Comparison of ENCODE assay signal across 26 mouse cellular contexts in genomic region chr2:123267036-123267435, GRCm38 (mm10).
DNase-seq lines count a peak whose midpoint lies in the region; ATAC-seq lines count a peak whose summit lies in the region.
"Had no signal": no experiment of that assay in that cellular context is flagged by ENCODE, and none has a peak within 500 bp of the region (broad histone marks: within the 10 kb centered on the region; RNA-seq: fewer than 3 reads in every experiment).

No protein-coding gene starts in this region.

- no peak overlapping the region for H3K4me3 ChIP-seq in heart, embryonic 15.5 days
- H3K4me3 ChIP-seq: embryonic facial prominence, embryonic 12.5 days; embryonic facial prominence, embryonic 15.5 days; gastrocnemius, adult 2 months; heart, adult 2 months; intestine, embryonic 15.5 days had no signal

- no peak overlapping the region for H3K4me2 ChIP-seq in heart, embryonic 15.5 days
- H3K4me2 ChIP-seq: embryonic facial prominence, embryonic 12.5 days; embryonic facial prominence, embryonic 15.5 days; hindbrain, embryonic 14.5 days; intestine, embryonic 15.5 days had no signal

- WGBS in heart, embryonic 15.5 days = 63% methylated on average over 4 of the region's 4 CpGs

- H3K9ac ChIP-seq in heart, embryonic 15.5 days = no peak overlapping the region
- H3K9ac ChIP-seq: embryonic facial prominence, embryonic 12.5 days; embryonic facial prominence, embryonic 15.5 days; forebrain, postnatal 0 days; hindbrain, embryonic 14.5 days; intestine, embryonic 15.5 days had no signal

- H3K27ac ChIP-seq in heart, embryonic 15.5 days = no peak overlapping the region
- H3K27ac ChIP-seq: embryonic facial prominence, embryonic 12.5 days; embryonic facial prominence, embryonic 15.5 days; gastrocnemius, adult 2 months; heart, adult 2 months; hindbrain, embryonic 14.5 days; intestine, embryonic 15.5 days had no signal

- DNase-seq in cerebellum, postnatal 14 days = peak; percentile 16 to 23
- DNase-seq in cerebellum, postnatal 4 days (ENCODE audit: low spot score in 2 of 2) = no peak
- DNase-seq in heart, adult 8-10 months (ENCODE audit: low spot score) = peak; percentile 6
- DNase-seq in heart, postnatal 25 days (ENCODE audit: low spot score) = no peak
- DNase-seq in heart, postnatal 4 days = peak; percentile 5
- DNase-seq in spleen, adult 12 weeks (ENCODE audit: low spot score) = no peak
- DNase-seq: adrenal gland, postnatal 10 days; adrenal gland, postnatal 36 days; B cell, adult 2 months; cerebellum, adult 18-20 months; cerebellum, adult 9-10 months; forebrain, postnatal 0 days; gastrocnemius, adult 2 months; gastrocnemius, postnatal 14 days; kidney, adult 11 months; kidney, adult 8-10 months had no signal

- H3K27me3 ChIP-seq in heart, embryonic 15.5 days = no peaks in the 10 kb centered on the region
- H3K27me3 ChIP-seq: CH12.LX; embryonic facial prominence, embryonic 12.5 days; embryonic facial prominence, embryonic 15.5 days; intestine, embryonic 15.5 days; Patski had no signal

- H3K36me3 ChIP-seq in heart, embryonic 15.5 days = no peaks in the 10 kb centered on the region
- H3K36me3 ChIP-seq: embryonic facial prominence, embryonic 12.5 days; embryonic facial prominence, embryonic 15.5 days; G1E; intestine, embryonic 15.5 days had no signal

- H3K9me3 ChIP-seq in heart, embryonic 15.5 days (replicated peaks) = no peaks in the 10 kb centered on the region
- H3K9me3 ChIP-seq: embryonic facial prominence, embryonic 12.5 days; embryonic facial prominence, embryonic 15.5 days; G1E; intestine, embryonic 15.5 days had no signal

- no peaks in the 10 kb centered on the region for H3K4me1 ChIP-seq in heart, embryonic 15.5 days (replicated peaks)
- H3K4me1 ChIP-seq: embryonic facial prominence, embryonic 12.5 days; embryonic facial prominence, embryonic 15.5 days; intestine, embryonic 15.5 days had no signal

- intact Hi-C loops in heart, postnatal 25 days (cut with DNase I) = no loop called here

- 0 out of 2 replicates have a peak, but pooled peaks have one; percentile 27 for ATAC-seq in heart, embryonic 15.5 days (replicated peaks; ENCODE audit: insufficient number of reproducible peaks, insufficient read depth, low FRiP score, low read depth)
- ATAC-seq: forebrain, embryonic 14.5 days; forebrain, postnatal 0 days; intestine, embryonic 15.5 days; Patski had no signal

Comparison
In these comparisons a context has a peak if more than half of its experiments do, and no peak if none do; other contexts are left out.
1. DNase-seq: peak in cerebellum, postnatal 14 days (2 of 2), heart, adult 8-10 months (single experiment) and heart, postnatal 4 days (single experiment); none in cerebellum, postnatal 4 days (0 of 2), heart, postnatal 25 days (single experiment) and spleen, adult 12 weeks (single experiment).